Mouse (Mus musculus): Measurements from ENCODE around the gene Polr3a. TPM values are rescaled to one million over a fixed set of nuclear protein-coding genes. Genes with fewer than 3 reads are reported as not detected.
A peak's percentile ranks its signal among the peaks of the same experiment; 100 is the strongest.
"Not testable (repeated sequence)": the region's sequence is repeated elsewhere in the genome, so short reads cannot be mapped to it uniquely, and the experiment has no call there.

Polr3a gene
- total RNA-seq, 4 experiments from 2014 or later: 34.5 to 37.9 (median 37.0) TPM

- no peak for DNase-seq (ENCODE audit: low spot score in 2 of 2)
These were observed 6.4 kb upstream of the Polr3a start for GRCm38 (mm10) chr14:24493256-24493655.

- no peak for DNase-seq (ENCODE audit: low spot score in 2 of 2)
These were observed 4.6 kb upstream of the Polr3a start for GRCm38 (mm10) chr14:24491266-24491981.

GRCm38 (mm10) chr14:24490468-24491265 is 3.8 kb upstream of the Polr3a start:
- DNase-seq (ENCODE audit: low spot score in 2 of 2): peak; percentile 96 to 98

- DNase-seq (ENCODE audit: low spot score in 2 of 2): not testable (repeated sequence)
These were observed 2.9 kb upstream of the Polr3a start for GRCm38 (mm10) chr14:24489772-24490171.

- no peak for DNase-seq (ENCODE audit: low spot score in 2 of 2)
These were observed 554 bp downstream of the Polr3a start for GRCm38 (mm10) chr14:24486241-24486767.

GRCm38 (mm10) chr14:24468806-24469205 is 18.1 kb downstream of the Polr3a start:
- DNase-seq (ENCODE audit: low spot score in 2 of 2): no peak

GRCm38 (mm10) chr14:24458191-24458590 is 28.7 kb downstream of the Polr3a start:
- no peak for DNase-seq (ENCODE audit: low spot score in 2 of 2)

- not testable (repeated sequence) for DNase-seq (ENCODE audit: low spot score in 2 of 2)
These were observed 43.3 kb downstream of the Polr3a start for GRCm38 (mm10) chr14:24443529-24443928.

Other genes with a start within 250 kb of the Polr3a start
- 10 to 100 TPM; 52.5 to 67.9 (median 57.9) TPM for gene Dlg5, start 241.1 kb downstream of the Polr3a start, total RNA-seq (2022)
- not detected for gene E330034G19Rik, start 193.8 kb downstream of the Polr3a start, total RNA-seq (2022)
- gene Rps24, start 67 bp upstream of the Polr3a start, total RNA-seq (2022): 100 to 1,000 TPM; 784 to 930 (median 855) TPM